Mouse (Mus musculus) MN1 (cell line): Measurements from ENCODE around the gene Cyth3.

Experiments
- DNase-seq: peaks from one replicate; pipeline ENCODE4 v3.0.0-alpha.2; 2016; ENCODE audit warnings: low spot score

Gene Cyth3

DNA sequence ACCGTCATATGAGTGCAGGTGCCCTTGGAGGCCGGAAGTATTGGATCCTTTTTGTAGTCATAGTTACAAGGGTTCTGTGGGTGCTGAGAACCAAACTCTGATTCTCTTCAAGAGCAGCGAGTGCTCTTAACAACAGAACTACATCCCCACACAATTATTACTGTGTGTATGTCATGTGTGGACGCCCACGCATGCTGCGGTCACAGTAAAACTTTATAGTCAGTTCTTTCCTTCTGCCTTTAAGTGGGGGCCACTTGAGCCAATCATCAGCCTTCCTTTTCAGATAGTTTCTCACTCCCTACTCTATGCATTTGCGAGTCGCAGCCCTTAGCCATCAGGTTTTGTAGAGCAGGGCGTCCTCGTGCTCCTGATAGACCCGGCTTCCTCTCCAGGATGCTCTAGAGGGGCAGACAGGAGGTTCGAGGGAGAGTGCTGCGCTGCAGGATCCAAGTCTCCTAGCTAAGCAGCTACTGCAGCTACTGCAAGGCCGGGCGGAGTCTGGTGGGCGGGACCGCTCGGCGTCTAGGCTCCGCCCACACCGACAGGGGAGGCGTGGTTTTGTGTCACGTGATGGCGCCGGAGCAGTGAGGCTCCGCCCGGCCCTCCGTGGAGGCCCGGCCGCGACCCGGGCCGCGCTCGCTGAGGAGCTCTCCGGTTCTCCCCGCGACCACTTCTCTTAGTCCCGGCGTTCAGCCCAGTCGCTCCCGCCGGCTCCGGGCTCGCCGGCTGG, at the start of gene Cyth3:
Cyth3 (plus strand) TSS at position 555 of the 730 bp plus-strand sequence.
- DNase-seq: peak; percentile 97

- no peak for DNase-seq
Measured at GRCm38 (mm10) chr5:143573067-143573466, 49.2 kb upstream of the Cyth3 start.

- no peak for DNase-seq
Measured at GRCm38 (mm10) chr5:143574261-143575178, 47.7 kb upstream of the Cyth3 start.

DNA sequence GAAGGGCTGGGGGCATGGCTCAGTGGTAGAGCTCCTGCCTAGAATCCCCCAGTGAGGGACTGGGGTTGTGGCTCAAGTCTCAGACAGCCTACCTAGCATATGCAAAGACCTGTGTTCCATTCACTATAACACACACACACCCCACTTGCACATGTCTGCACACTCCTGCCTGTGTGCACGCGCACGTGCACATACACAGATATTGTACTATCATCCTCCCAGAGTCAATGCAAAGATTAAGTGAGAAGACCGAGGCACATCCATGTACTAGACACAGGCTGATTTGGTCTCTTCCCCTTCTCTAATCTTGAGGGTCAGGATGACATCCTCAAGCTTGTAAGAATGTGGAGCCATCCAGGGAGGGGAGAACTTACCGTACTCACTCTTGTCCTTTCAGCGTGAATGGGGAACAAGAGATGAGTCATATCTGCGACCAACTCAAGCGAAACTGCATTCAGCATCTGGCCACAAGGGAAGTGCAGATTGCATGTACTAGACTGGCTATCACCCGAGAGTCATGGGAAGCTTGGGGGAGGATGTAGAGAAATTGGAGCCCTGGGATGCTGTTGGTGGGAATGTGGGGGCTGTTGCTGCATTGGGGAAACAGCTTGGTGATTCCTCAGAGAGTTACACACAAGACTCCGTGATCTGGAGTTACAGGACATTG, 42.6 kb upstream of the Cyth3 start:
- DNase-seq: peak; percentile 46

DNA sequence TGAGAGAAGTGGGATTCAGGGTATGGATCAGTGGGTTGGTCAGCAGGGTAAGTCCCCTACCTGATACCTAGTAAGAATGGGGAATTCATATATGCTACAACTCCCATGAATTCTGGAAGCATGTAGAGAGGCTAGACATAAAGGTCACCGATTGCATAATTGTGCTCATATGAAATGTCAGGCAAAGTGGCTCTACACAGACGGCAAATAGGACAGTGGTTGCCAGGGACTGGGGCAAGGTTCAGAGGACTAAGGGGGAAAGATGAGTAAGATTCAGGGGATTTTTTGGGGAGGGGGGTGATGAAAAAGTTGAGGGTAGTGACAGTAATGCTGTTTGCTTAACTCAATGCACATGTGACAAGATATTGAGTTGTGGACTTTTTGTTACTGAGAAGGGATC, 41.3 kb upstream of the Cyth3 start:
- DNase-seq: no peak

DNA sequence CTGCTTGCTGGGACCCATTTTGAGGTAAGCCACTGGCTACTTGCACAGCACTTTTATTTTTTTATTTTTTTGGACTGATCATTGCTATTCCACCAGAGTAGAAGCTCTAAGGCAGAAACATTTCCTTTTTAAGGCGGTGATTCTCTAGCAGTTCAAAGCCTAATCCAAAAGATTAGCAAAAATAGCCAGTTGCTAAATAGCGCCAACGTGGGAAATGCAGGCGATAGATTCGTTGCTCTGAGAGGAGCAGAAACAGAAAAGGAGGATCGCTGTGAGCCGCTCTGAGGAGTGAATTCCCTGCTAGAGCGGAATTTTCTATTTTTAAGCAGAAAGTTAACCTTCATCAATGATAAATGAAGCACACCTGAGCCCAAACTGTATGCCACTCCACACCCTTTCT, 40.4 kb upstream of the Cyth3 start:
- DNase-seq: no peak

DNA sequence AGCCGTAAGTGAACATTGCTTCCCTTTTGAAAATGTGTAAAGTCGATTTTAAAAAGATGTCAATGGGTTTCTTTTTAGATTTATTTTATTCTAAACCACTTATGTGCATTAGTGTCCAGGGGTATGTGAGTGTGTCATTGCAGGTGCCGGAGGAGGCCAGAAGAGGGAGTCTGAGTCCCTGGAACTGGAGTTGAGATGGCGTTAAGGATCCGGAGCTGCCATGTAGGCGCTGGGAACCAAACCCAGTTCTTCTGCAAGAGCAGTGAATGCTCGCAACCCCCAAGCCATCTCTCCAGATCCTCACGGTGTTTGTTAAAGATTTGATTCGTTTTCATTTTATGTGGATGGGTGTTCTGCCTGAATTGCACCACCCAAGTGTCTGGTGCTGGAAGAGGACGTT, 39.2 kb upstream of the Cyth3 start:
- DNase-seq: no peak

- no peak for DNase-seq
Measured at GRCm38 (mm10) chr5:143584982-143585381, 37.3 kb upstream of the Cyth3 start.

- no peak for DNase-seq
Measured at GRCm38 (mm10) chr5:143586386-143586785, 35.9 kb upstream of the Cyth3 start.

GRCm38 (mm10) chr5:143589108-143589507, 33.1 kb upstream of the Cyth3 start:
- no peak for DNase-seq

DNA sequence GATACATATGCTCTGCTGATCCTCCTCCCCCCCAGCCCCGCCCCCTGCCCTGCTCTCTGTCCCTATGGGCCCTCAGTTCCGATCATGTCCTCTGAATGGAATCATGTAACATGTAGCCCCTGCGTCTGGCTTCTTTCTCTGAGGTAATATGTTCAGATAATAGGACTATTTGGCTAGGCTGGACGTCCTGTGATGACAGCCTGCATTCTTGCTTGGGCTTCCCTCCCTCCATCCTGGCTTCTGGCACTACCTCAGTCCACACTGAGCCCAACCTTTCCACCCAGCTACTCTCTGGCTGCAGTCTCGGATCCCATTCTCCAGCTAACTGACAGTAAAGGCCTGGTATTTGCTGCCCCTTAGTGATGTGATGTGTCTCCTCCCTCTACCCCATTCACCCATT, 29.3 kb upstream of the Cyth3 start:
- peak; percentile 74 for DNase-seq

DNA sequence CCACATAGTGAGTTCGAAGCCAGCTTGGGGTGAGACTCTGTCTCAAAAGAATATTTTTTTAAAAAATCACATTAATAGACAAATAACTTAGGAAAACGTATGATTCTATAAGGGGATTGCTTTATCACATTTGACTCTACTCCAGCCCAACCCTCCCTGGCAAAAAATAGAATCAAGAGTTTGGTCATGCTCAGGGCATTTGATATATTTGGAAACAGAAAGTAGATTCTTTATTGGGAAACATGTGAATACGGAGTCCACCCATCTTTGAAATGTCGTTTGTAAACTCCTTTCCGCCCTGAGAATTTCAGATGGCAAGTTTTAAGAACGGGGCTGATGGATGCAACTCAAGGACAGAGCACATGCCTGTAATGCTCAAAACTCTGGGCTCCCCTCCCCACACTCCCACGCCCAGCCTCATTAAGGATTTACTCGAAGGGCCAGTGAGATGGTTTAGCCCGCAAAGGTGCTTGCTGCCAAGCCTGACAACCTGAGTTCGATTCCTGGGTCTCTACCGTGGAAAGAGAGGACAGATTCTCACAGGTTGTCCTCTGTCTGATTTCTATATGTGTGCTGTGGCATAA, 28.6 kb upstream of the Cyth3 start:
- DNase-seq: no peak

GRCm38 (mm10) chr5:143594291-143595065, 27.8 kb upstream of the Cyth3 start:
- DNase-seq: no peak

GRCm38 (mm10) chr5:143602051-143602450, 20.2 kb upstream of the Cyth3 start:
- DNase-seq: no peak

- peak; percentile 87 for DNase-seq
Measured at GRCm38 (mm10) chr5:143604157-143604774, 18.0 kb upstream of the Cyth3 start.

DNA sequence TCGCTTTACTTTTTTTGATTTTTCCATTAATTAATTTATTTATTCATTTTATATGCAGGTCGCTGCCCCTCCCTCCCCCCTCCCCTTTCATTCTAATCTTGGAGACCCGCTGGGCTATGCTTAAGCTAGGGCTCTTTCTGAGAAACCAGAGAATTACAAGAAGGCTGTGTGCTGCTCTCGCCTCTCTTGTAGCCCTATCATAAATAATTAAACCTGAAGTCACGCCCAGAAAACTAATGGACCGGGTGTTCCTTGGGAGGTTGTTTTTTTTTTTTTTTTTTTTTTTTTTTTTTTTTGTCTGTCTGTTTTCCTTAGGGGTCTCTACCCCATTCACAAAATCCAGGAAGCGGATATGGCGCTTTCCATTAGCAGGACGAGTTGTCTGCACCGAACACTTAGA, 15.5 kb upstream of the Cyth3 start:
- DNase-seq: no peak

GRCm38 (mm10) chr5:143608175-143608574, 14.1 kb upstream of the Cyth3 start:
- no peak for DNase-seq

GRCm38 (mm10) chr5:143611954-143612353, 10.3 kb upstream of the Cyth3 start:
- DNase-seq: no peak

DNA sequence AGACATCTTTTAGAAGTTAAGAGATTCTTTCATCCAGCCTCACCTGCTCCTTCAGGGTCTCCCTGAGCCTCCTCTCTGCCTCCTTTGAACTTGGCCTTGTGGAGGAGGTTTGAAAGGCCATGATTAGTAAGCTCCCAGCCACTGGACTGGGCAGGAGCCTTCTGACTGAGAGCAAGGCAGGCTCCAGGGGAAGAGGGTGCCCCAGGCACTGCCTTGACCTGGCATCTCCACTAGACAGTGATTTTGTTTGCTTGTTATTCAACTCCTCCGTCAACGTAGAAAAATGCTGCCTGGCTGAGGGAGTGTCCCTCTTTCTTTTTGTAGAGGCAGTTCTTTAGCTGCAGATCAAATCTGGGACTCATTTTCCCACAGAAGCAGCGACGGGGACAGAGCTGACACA, 9.0 kb upstream of the Cyth3 start:
- DNase-seq: no peak

DNA sequence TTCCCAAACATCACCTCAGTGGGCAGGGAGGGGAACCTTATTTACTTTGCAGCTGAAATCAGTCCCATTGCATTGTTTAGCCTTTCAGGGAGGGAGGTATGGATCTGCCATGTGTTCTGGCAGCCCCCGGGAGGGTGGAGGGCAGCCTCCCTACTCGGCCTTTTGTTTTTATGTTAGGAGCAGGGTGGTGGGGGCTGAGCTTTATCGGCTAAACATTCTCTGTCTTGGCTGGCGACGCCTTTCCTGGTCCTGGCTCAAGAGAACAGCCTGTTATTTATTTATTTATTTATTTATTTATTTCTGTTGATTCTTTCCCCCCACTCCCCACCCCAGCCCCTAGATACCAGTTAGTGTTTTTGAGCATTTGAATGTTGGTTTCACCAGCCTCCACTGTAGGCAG, 7.7 kb upstream of the Cyth3 start:
- no peak for DNase-seq

DNA sequence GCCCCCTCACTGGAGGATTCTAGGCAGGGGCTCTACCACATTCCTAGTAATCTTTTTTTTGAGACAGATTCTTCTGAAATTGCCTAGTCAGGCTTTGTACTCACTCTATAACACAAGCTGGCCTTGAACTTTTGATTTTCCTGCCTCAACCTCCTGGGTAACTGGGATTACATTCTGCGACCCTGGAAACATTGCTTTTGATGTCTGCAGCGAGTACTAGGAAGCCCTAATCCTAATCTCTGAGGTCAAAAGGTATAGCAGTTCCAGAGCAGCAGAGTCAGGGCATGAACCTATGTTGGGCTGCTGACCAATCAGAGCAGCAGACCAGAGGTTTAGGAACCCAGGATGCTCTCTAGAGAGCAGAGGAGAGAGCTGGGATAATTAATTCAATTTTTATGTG, 6.9 kb upstream of the Cyth3 start:
- DNase-seq: no peak
